Mouse (Mus musculus): ENCODE measurements at regions not wholly inside any gene's neighbourhood (a gene's known extent, or its start where the extent isn't known, plus 50 kb on each side); places are given as distances from the start of the nearest gene placed in this dataset.

DNA sequence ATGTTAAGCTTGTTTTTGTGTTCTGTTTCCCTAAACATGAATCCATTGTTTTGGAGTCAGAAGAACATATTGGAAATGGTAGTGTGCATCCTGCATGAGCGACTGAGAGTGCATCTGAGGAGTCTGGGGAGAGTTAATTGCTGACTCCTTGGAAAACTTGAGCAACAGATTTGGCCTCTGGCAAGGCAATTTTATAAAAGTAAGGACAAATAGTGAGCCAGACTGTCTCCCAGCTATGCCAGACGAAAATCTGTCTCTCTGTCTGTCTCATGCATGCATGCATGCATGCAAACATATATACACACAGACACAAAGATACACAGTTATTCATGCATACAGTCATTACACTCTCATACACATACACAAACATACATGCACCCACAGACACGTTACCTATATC, 2232.7 kb downstream of the 4930444P10Rik start:
- TF ChIP-seq CTCF (IDR thresholded peaks at IDR 0.05; ENCODE audit: low read depth, low read length) (no peak), POLR2A (IDR thresholded peaks at IDR 0.05; ENCODE audit: extremely low read depth, insufficient read depth, low read length) (no peak)
